Mouse (Mus musculus) cerebellum, postnatal 14 days (tissue): ENCODE measurements around the gene Slc38a2.

ENCODE experiments used
- DNase-seq, 2 experiments: peaks; one replicate each; pipeline ENCODE4 v3.0.0; 2021; ENCODE audit warnings: mixed read lengths in 2 of 2

The Slc38a2 gene

GRCm38 (mm10) chr15:96660590-96661141 lies 38.9 kb downstream of the Slc38a2 start:
- DNase-seq: no peak

- DNase-seq: no peak
These were observed 41.3 kb downstream of the Slc38a2 start for GRCm38 (mm10) chr15:96658275-96658602.

GRCm38 (mm10) chr15:96657576-96658274 lies 41.8 kb downstream of the Slc38a2 start:
- no peak for DNase-seq

- DNase-seq: no peak
These were observed 44.0 kb downstream of the Slc38a2 start for GRCm38 (mm10) chr15:96655514-96655913.

- no peak for DNase-seq
These were observed 44.8 kb downstream of the Slc38a2 start for GRCm38 (mm10) chr15:96654714-96655113.

GRCm38 (mm10) chr15:96653011-96653410 lies 46.5 kb downstream of the Slc38a2 start:
- no peak for DNase-seq

- peak; percentile 67 to 76 for DNase-seq
These were observed 47.0 kb downstream of the Slc38a2 start for GRCm38 (mm10) chr15:96652531-96652930.

GRCm38 (mm10) chr15:96647376-96647775 lies 52.2 kb downstream of the Slc38a2 start:
- no peak for DNase-seq

GRCm38 (mm10) chr15:96642436-96643405 lies 56.8 kb downstream of the Slc38a2 start, which contains the start of gene Slc38a1:
Slc38a1 (minus strand) TSS chr15:96642913.
- DNase-seq: peak; percentile 78 to 79

- DNase-seq: peak; percentile 59 to 70
These were observed 57.6 kb downstream of the Slc38a2 start for GRCm38 (mm10) chr15:96641821-96642435.

GRCm38 (mm10) chr15:96641111-96641820 lies 58.3 kb downstream of the Slc38a2 start:
- peak; percentile 84 to 88 for DNase-seq

GRCm38 (mm10) chr15:96640291-96640985 lies 59.1 kb downstream of the Slc38a2 start:
- DNase-seq: peak; percentile 35 to 47

GRCm38 (mm10) chr15:96639630-96640029 lies 59.9 kb downstream of the Slc38a2 start:
- DNase-seq: peak; percentile 21 to 37

- DNase-seq: peak; percentile 57 to 67
These were observed 60.9 kb downstream of the Slc38a2 start for GRCm38 (mm10) chr15:96638656-96639055.

- peak in 1 of 2 experiments; percentile 24 for DNase-seq
These were observed 61.4 kb downstream of the Slc38a2 start for GRCm38 (mm10) chr15:96638173-96638572.
